Mouse (Mus musculus) lung, embryonic 14.5 days (tissue): ENCODE results near the gene Abtb2. TPM values are rescaled to one million over a fixed set of nuclear protein-coding genes. Genes with fewer than 3 reads are reported as not detected.

Experiments
- ATAC-seq: fragments of 200-750 bp; cut with Nextera tagmentation; 2 replicates; pipeline ENCODE4 v1.8.0; 2017; ENCODE audit warnings: mild to moderate bottlenecking, moderate TSS enrichment, moderate library complexity; ENCODE audit not compliant: insufficient read depth
- DNase-seq: peaks from one replicate; pipeline ENCODE4 v3.0.0-alpha.2; 2015
- H3K27ac ChIP-seq: fragments of 300-500 bp; sonication (generic); 2 replicates; pipeline ENCODE4 v1.5.1; 2014; ENCODE audit warnings: low read depth, mild to moderate bottlenecking, moderate library complexity
- H3K27me3 ChIP-seq: fragments of 300-500 bp; sonication (generic); 2 replicates; pipeline ENCODE4 v1.6.1; 2014; ENCODE audit warnings: low read length, control low read depth; ENCODE audit not compliant: insufficient read depth
- H3K36me3 ChIP-seq: fragments of 300-500 bp; sonication (generic); 2 replicates; pipeline ENCODE4 v1.6.1; 2014; ENCODE audit warnings: control low read depth; ENCODE audit not compliant: insufficient read depth
- H3K4me1 ChIP-seq: fragments of 300-500 bp; sonication (generic); 2 replicates; pipeline ENCODE4 v1.6.1; 2014; ENCODE audit warnings: antibody characterized with exemption, control low read depth; ENCODE audit not compliant: insufficient read depth
- H3K4me2 ChIP-seq: fragments of 300-500 bp; sonication (generic); 2 replicates; pipeline ENCODE4 v1.6.1; 2014; ENCODE audit warnings: mild to moderate bottlenecking
- H3K4me3 ChIP-seq: fragments of 300-500 bp; sonication (generic); 2 replicates; pipeline ENCODE4 v1.5.1; 2014; ENCODE audit warnings: low read depth, low read length
- H3K9ac ChIP-seq: fragments of 300-500 bp; sonication (generic); 2 replicates; pipeline ENCODE4 v1.6.1; 2014
- H3K9me3 ChIP-seq: fragments of 300-500 bp; sonication (generic); 2 replicates; pipeline ENCODE4 v1.6.1; 2016; ENCODE audit warnings: low read depth, low read length, control low read depth
- CTCF ChIP-seq: IDR thresholded peaks from 2 replicates; pipeline ENCODE4 v1.5.1; 2016; ENCODE audit warnings: antibody characterized with exemption, low read depth
- WGBS: fragments of 180-500 bp; shearing (Covaris S2); extraction: QIAGEN DNeasy Blood & Tissue Kit; methylation state at CpG from one replicate; pipeline ENCODE4 v1.1.7; 2014; 5-methylcytosine and 5-hydroxymethylcytosine counted together
- polyA plus RNA-seq: library from polyadenylated mRNA; unstranded; fragments of >200 nt; fragmentation: Nextera tagmentation; extraction: Ambion mirVana; gene quantifications from 2 replicates; pipeline ENCODE4 v1.2.1, GENCODE M21; 2014

Abtb2 gene
- polyA plus RNA-seq, 1 experiment from 2014 or later, result 8.0 TPM

DNA sequence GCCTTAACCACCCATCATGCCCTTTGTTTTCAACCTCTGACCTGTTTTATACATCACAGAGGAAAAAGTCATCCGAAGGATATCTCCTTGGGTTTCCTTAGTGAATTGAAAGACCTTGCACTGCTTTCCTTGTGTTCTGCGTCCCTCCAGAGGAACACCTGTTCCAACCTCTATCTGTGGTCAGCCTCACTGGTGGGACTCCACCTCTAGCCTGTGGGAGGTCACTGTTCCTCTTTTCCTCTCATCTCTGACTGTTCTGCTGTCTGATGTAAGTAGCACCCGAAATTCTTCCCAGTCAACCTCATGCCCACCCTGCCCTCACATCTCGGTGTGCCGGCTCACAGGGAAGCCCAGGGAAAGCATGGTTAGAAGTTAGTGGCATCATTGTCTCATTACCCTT is 48.9 kb downstream of the Abtb2 start:
- WGBS, result 81% methylated on average over 5 of the region's 5 CpGs
- no peak for ATAC-seq
- no peak overlapping the region for H3K4me2 ChIP-seq
- no peak overlapping the region for H3K4me3 ChIP-seq
- no peaks in the 10 kb centered on the region for H3K4me1 ChIP-seq
- no peaks in the 10 kb centered on the region for H3K27me3 ChIP-seq
- no peak overlapping the region for H3K9ac ChIP-seq
- H3K9me3 ChIP-seq, result no peaks in the 10 kb centered on the region
- no peaks in the 10 kb centered on the region for H3K36me3 ChIP-seq
- H3K27ac ChIP-seq, result no peak overlapping the region
- TF ChIP-seq CTCF, result no peak
- DNase-seq, result no peak

DNA sequence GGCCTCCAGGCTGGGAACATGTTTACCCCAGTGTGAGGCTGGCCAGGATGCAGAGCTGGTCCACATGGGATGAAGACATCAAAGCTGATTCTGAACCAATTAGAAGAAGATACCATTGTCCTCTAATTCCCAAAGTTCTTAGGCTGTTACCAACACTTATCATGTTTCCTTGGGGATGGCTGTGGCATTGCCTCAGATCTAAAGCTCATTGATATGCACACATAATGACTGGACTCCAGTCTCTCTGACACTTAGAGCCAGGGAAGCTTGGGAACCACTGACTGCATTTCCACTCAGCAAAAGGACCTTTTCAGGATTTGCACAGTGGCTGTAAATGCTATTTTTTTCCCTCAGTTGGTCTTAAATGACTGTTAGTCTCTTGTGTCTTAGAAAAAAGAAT is 52.3 kb downstream of the Abtb2 start:
- no peak for ATAC-seq
- H3K4me1 ChIP-seq, result no peaks in the 10 kb centered on the region
- H3K9ac ChIP-seq, result no peak overlapping the region
- no peak overlapping the region for H3K4me3 ChIP-seq
- H3K27me3 ChIP-seq, result no peaks in the 10 kb centered on the region
- no peak for DNase-seq
- H3K36me3 ChIP-seq, result no peaks in the 10 kb centered on the region
- TF ChIP-seq CTCF, result no peak
- H3K9me3 ChIP-seq, result no peaks in the 10 kb centered on the region
- no peak overlapping the region for H3K4me2 ChIP-seq
- no peak overlapping the region for H3K27ac ChIP-seq

DNA sequence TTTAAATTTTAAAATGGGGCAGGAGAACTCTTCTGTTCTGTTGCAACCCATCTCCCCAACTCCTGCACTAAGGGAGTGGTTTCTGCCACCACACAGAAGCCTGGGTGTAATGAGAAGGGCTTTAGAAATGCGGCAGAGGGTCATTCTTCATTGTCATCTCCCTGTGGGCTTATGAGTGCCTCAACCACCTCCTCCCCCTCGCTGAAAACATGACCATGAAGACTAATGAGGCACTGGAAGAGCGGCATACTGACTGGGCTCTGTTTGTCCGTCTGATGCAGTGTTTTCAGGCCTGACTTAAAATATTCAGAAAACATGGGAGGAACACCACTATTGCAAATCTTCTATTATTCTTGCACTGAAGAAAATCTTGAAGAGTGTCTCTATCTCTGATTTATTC is 56.8 kb downstream of the Abtb2 start:
- Histone ChIP-seq H3K9ac (no peak overlapping the region), H3K4me1 (peaks cover 3% of the 10 kb centered on the region; the same call in 1 of the 2 replicates), H3K4me2 (no peak overlapping the region), H3K27me3 (no peaks in the 10 kb centered on the region), H3K27ac (no peak overlapping the region), H3K4me3 (no peak overlapping the region), H3K9me3 (no peaks in the 10 kb centered on the region), H3K36me3 (no peaks in the 10 kb centered on the region)
- 46% methylated on average over 4 of the region's 4 CpGs for WGBS
- no peak for TF ChIP-seq CTCF
- no peak for ATAC-seq
- DNase-seq, result no peak

DNA sequence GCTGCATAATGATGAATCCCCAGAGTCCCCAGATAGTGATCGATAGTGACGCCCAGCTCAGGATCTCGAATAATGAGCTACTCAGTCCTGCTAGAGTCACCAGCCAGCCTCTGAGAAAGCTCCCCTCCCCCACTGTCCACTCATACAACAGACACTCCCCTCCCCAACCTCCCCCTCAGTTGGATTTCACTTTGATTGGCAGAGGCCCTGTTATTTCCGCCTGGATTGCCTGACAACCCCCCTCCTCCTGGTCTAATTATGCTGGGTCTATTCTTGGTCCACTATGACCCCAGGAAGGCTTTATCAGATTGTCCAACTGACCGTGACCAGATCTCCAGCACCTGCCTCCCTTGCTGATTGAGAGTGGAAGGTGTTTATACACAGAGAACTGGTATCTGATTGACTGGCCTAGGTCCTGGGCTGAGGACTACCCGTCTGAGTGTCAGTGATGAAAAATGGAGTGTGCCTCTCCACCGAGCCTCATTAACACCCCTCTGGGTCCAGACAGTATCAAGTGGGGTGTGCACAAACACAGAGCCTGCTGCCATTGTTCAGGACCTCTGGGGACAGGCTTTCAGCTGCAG is 59.3 kb downstream of the Abtb2 start:
- Histone ChIP-seq H3K4me1 (peaks cover 3% of the 10 kb centered on the region; the same call in 1 of the 2 replicates), H3K9ac (no peak overlapping the region), H3K4me2 (no peak overlapping the region), H3K27ac (no peak overlapping the region), H3K4me3 (no peak overlapping the region), H3K36me3 (no peaks in the 10 kb centered on the region), H3K27me3 (no peaks in the 10 kb centered on the region), H3K9me3 (no peaks in the 10 kb centered on the region)
- TF ChIP-seq CTCF, result no peak
- peak; percentile 35; the same call in 1 of the 2 replicates for ATAC-seq
- WGBS, result 9% methylated on average over 7 of the region's 7 CpGs
- DNase-seq, result no peak

DNA sequence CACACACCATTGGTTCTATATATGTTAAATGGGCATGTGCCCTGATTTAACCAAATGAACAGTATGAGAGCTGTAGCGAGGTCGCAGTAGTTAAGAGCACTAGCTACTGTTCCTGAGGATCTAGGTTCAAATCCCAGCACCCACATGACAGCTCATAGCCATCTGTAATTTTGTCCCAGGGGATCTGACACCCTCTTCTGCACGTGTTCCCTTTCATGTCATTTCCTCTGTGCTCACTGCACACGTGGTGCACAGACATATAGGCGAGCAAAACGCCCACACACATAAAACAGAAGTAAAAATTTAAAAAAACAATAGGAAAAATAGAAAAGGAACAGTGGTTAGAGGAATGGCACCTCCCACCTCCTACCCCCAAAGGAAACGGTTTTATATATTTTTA is 61.0 kb downstream of the Abtb2 start:
- Histone ChIP-seq H3K27me3 (no peaks in the 10 kb centered on the region), H3K4me2 (no peak overlapping the region), H3K4me3 (no peak overlapping the region), H3K4me1 (peaks cover 3% of the 10 kb centered on the region; the same call in 1 of the 2 replicates), H3K9ac (no peak overlapping the region), H3K27ac (no peak overlapping the region), H3K9me3 (no peaks in the 10 kb centered on the region), H3K36me3 (no peaks in the 10 kb centered on the region)
- WGBS, result 66% methylated on average over 7 of the region's 7 CpGs
- no peak for ATAC-seq
- no peak for DNase-seq
- no peak for TF ChIP-seq CTCF

DNA sequence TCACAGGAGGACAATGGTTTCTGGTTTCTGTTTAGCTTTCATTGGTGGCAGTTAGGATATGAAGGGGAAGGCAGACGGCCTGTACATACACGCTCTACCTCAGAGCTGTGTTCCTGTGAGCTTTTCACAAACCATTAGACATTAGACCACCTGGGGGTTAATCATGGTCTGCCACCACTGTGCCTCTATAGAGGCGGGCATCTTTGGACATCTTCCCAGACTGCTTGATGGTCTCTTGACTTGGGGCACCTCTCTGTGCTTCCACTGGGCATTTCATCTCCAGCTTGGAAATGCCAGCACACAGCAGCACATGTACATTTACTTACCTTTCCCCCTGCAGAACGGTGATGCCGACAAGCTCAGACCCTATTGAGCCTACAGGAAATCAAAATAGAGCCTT is 63.8 kb downstream of the Abtb2 start:
- TF ChIP-seq CTCF, result no peak
- 60% methylated on average over 5 of the region's 5 CpGs for WGBS
- peaks cover 3% of the 10 kb centered on the region; the same call in 1 of the 2 replicates for H3K4me1 ChIP-seq

DNA sequence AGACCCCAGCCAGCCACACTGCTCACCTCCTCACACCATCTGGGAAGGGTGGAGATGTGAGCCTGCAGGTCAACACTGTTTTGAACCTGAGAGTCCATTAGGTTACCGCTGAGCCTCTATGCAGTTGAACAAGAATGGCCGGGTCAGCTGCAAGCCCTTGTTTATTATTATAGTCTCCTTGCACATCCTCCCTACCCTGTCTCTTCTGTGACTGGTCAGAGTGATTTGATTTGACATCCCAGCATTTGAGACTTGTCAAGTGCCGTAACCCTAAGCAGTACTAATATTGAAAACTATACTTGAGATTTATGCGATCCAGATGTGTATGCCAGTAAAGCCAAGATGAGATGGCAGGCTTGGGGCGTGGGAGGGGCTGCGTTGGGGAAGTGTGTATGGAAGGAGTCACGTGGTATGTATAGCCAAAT is 65.2 kb downstream of the Abtb2 start:
- no peak overlapping the region for H3K27ac ChIP-seq
- no peaks in the 10 kb centered on the region; the same call in 1 of the 2 replicates for H3K4me1 ChIP-seq
- no peak overlapping the region for H3K4me2 ChIP-seq
- H3K9me3 ChIP-seq, result no peaks in the 10 kb centered on the region
- WGBS, result 33% methylated on average over 7 of the region's 7 CpGs
- ATAC-seq (peak; percentile 61), DNase-seq (peak; percentile 55)
- H3K36me3 ChIP-seq, result no peaks in the 10 kb centered on the region
- no peak for TF ChIP-seq CTCF
- no peak overlapping the region for H3K4me3 ChIP-seq
- H3K9ac ChIP-seq, result no peak overlapping the region
- no peaks in the 10 kb centered on the region for H3K27me3 ChIP-seq

More for the DNA sequence above, 63.8 kb downstream of the Abtb2 start:
- H3K27me3 ChIP-seq, result no peaks in the 10 kb centered on the region
- H3K4me3 ChIP-seq, result no peak overlapping the region
- DNase-seq (no peak), ATAC-seq (no peak)
- H3K36me3 ChIP-seq, result no peaks in the 10 kb centered on the region
- H3K4me2 ChIP-seq, result no peak overlapping the region
- H3K9me3 ChIP-seq, result no peaks in the 10 kb centered on the region
- H3K27ac ChIP-seq, result no peak overlapping the region
- H3K9ac ChIP-seq, result no peak overlapping the region
